Mouse (Mus musculus) left cerebral cortex, adult 2 months (tissue): ENCODE measurements at regions not wholly inside any gene's neighbourhood (a gene's known extent, or its start where the extent isn't known, plus 50 kb on each side); places are given as distances from the start of the nearest gene placed in this dataset.
A peak's percentile ranks its signal among the peaks of the same experiment; 100 is the strongest.

Source experiments
- DNase-seq, 2 experiments: peaks; one replicate each; pipeline ENCODE4 v3.0.0; 2021 to 2022; ENCODE audit warnings: low spot score in 2 of 2, mixed read lengths in 1 of 2; ENCODE audit errors: extremely low spot score in 1 of 2
- H3K27ac ChIP-seq: fragments of 200-600 bp; 2 replicates; pipeline ENCODE4 v1.8.1; 2022
- H3K4me3 ChIP-seq: fragments of 200-600 bp; 2 replicates; pipeline ENCODE4 v1.8.1; 2022
- CTCF ChIP-seq: fragments of 200-600 bp; IDR thresholded peaks from 2 replicates; pipeline ENCODE4 v1.8.1; 2022; ENCODE audit warnings: antibody characterized with exemption, mild to moderate bottlenecking, moderate library complexity
- intact Hi-C: fragments of 180-260 bp; cut with DNase I; formaldehyde crosslinking; loops from one replicate; pipeline ENCODE4 v1.15.1; 2025

DNA sequence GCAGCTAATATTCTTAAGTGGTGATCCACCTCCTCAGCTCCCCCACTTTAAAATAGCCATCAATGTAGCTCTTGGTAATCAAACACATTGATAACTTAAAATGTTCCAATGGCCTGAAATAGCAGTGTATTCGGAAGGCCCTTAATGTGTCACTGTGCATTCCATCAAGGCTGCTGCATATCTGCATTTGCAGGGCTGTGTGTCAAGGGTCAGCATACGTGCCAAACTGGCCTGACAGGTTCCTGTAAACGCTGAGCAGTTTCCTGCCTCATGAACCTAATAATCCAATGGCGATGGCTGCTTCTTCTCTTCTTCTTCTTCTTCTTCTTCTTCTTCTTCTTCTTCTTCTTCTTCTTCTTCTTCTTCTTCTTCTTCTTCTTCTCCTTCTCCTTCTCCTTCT, 211.7 kb upstream of the Nfe2l3 start:
- intact Hi-C loops, result no loop called here
- no peak for DNase-seq
- Histone ChIP-seq H3K4me3 (no peak overlapping the region), H3K27ac (no peak overlapping the region)
- TF ChIP-seq CTCF, result no peak

- H3K4me3 ChIP-seq, result no peak overlapping the region
- no peak for DNase-seq
- intact Hi-C loops, result no loop called here
- TF ChIP-seq CTCF, result no peak
- H3K27ac ChIP-seq, result no peak overlapping the region
Observed at GRCm38 (mm10) chr6:51236077-51236740, 196.3 kb upstream of the Nfe2l3 start.

GRCm38 (mm10) chr6:51240039-51240438, 192.4 kb upstream of the Nfe2l3 start:
- no peak overlapping the region for H3K27ac ChIP-seq
- intact Hi-C loops, result no loop called here
- TF ChIP-seq CTCF, result no peak
- H3K4me3 ChIP-seq, result no peak overlapping the region
- DNase-seq, result no peak

DNA sequence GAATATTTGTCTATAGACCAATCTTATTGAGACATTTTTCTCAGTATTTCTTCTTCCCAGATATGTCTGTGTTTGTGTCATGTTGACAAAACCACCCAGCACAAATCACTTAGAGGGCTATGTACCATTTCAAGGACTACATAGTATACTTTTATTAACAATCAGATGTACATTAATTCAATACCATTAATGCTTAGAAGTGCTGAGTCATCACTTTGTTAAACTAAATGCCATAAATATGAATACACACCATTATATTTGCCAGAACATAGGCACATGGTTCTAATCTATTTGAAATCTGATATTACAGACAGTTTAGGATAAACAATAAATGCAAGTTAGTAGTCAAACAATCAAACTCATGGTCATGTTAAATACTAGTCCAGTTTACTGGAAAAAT, 182.2 kb upstream of the Nfe2l3 start:
- H3K4me3 ChIP-seq, result no peak overlapping the region
- no peak for TF ChIP-seq CTCF
- H3K27ac ChIP-seq, result no peak overlapping the region
- DNase-seq, result no peak
- intact Hi-C loops, result no loop called here

DNA sequence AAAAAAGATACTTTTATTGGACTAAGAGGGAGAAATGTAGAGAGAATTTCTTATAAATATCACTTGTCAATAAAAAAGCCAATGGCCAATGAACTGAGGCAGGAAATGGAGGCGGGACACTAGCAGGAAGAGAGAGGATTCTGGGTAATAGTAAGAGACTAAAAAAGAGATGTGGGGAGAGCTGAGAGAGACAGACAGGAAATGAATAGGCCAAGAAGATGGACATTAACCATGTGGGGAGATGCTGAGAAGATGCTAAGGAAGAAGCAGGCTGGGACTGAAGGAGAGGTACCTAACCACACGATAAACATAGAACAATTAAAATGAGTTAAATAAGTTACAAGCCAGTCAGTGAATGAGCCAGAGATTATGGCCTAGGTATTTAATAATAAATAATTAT, 181.0 kb upstream of the Nfe2l3 start:
- intact Hi-C loops, result no loop called here
- Histone ChIP-seq H3K4me3 (no peak overlapping the region), H3K27ac (no peak overlapping the region)
- DNase-seq, result no peak
- no peak for TF ChIP-seq CTCF

GRCm38 (mm10) chr6:51252721-51253120, 179.7 kb upstream of the Nfe2l3 start:
- TF ChIP-seq CTCF, result no peak
- Histone ChIP-seq H3K27ac (no peak overlapping the region), H3K4me3 (no peak overlapping the region)
- intact Hi-C loops, result no loop called here
- DNase-seq, result no peak

GRCm38 (mm10) chr6:51256631-51257030, 175.8 kb upstream of the Nfe2l3 start:
- intact Hi-C loops, result no loop called here
- Histone ChIP-seq H3K27ac (no peak overlapping the region), H3K4me3 (no peak overlapping the region)
- TF ChIP-seq CTCF, result no peak
- no peak for DNase-seq

- no peak overlapping the region for H3K4me3 ChIP-seq
- intact Hi-C loops, result no loop called here
- DNase-seq, result no peak
- TF ChIP-seq CTCF, result no peak
- H3K27ac ChIP-seq, result no peak overlapping the region
Observed at GRCm38 (mm10) chr6:51257524-51257923, 174.9 kb upstream of the Nfe2l3 start.

- Histone ChIP-seq H3K4me3 (no peak overlapping the region), H3K27ac (no peak overlapping the region)
- intact Hi-C loops, result no loop called here
- no peak for TF ChIP-seq CTCF
- no peak for DNase-seq
Observed at GRCm38 (mm10) chr6:51258304-51258703, 174.2 kb upstream of the Nfe2l3 start.

- TF ChIP-seq CTCF, result no peak
- no peak for DNase-seq
- intact Hi-C loops, result no loop called here
- no peak overlapping the region for H3K27ac ChIP-seq
- H3K4me3 ChIP-seq, result no peak overlapping the region
Observed at GRCm38 (mm10) chr6:51263595-51263994, 168.9 kb upstream of the Nfe2l3 start.

GRCm38 (mm10) chr6:51265329-51265728, 167.1 kb upstream of the Nfe2l3 start:
- no peak overlapping the region for H3K27ac ChIP-seq
- TF ChIP-seq CTCF, result no peak
- intact Hi-C loops, result no loop called here
- H3K4me3 ChIP-seq, result no peak overlapping the region
- DNase-seq, result peak in 1 of 2 experiments; percentile 17

DNA sequence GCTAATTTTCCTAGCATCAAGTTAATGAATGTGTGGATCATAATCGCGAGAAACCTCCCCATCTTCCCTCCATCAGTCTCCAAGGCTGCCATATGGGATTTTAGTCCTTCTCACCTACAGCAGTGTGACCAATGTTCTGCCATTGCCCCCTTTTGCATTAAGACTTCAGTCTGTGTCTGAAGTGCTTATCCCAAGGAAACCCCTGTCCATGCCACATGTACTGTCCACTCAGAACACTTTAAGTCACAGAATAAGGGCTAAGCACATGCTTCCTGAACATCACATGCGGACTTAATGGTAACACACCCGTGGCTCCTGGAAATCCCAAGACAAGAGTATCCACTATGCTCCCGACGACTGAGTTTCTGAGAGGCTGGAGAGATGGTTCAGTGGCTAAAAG, 165.7 kb upstream of the Nfe2l3 start:
- TF ChIP-seq CTCF, result no peak
- no peak for DNase-seq
- no peak overlapping the region for H3K27ac ChIP-seq
- intact Hi-C loops, result no loop called here
- H3K4me3 ChIP-seq, result no peak overlapping the region

DNA sequence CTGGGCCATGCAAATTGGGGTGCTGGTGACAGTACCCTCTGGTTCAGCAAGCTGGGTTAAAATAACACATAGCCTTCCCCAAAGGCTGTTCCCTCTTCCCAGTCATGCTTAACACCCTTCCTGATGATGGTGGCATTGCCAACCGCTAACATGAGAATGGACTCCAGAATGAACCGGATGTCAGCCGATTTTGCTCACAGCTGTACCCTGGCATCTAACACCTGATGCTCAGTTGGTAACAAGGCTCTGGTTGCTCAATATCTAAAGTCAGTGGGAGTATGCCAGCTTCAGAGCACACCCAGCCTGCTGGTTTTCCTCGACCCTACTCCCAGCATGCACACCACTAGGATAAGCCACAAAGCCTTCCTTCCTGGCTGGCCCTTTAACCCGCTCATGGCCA, 164.6 kb upstream of the Nfe2l3 start:
- intact Hi-C loops, result no loop called here
- TF ChIP-seq CTCF, result no peak
- DNase-seq, result no peak
- Histone ChIP-seq H3K4me3 (no peak overlapping the region), H3K27ac (no peak overlapping the region)
